Mouse (Mus musculus): ENCODE data around the gene Rnd3.

GRCm38 (mm10) chr2:51175276-51175675 lies 26.4 kb upstream of the Rnd3 start:
- TF ChIP-seq EP300 (IDR thresholded peaks at IDR 0.05; ENCODE audit: low read depth) (no peak), CTCF (IDR thresholded peaks at IDR 0.05; ENCODE audit: low read depth) (no peak)

Measured in liver, postnatal 0 days (tissue).